Mouse (Mus musculus) left cerebral cortex, adult 8-10 months (tissue): ENCODE measurements around the gene A630023A22Rik. TPM values are rescaled to one million over a fixed set of nuclear protein-coding genes. Genes with fewer than 3 reads are reported as not detected.

Experiments
- DNase-seq, 2 experiments: peaks; one replicate each; pipeline ENCODE4 v3.0.0; 2022; ENCODE audit warnings: low spot score in 2 of 2
- total RNA-seq, 4 experiments: library from RNA; stranded (reverse); gene quantifications; 2 replicates each; pipeline ENCODE4 v1.2.4; 2022

Gene A630023A22Rik
- not detected for total RNA-seq

DNA sequence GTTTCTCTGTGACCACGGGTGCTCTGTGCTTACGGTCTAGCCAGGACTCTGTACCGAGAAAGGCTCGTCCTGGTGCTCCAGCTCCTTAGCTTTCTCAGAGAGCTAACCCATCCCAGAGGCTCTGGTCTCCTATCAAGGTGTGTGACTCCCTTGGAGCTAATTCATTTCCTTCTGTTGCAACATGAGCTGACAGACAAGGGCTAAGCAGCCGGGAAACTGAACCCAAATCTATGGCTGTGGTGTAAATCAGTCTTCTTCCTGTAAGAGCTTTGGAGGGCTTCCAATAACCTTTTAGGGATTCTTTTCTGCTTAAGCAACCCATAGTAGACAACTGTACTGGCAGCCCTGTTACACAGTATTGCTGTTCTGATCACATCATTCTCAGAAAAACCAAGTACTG, at the start of gene A630023A22Rik:
Gene A630023A22Rik, minus strand, starts transcription at position 154 of the 400 bp plus-strand sequence.
- DNase-seq: no peak

DNA sequence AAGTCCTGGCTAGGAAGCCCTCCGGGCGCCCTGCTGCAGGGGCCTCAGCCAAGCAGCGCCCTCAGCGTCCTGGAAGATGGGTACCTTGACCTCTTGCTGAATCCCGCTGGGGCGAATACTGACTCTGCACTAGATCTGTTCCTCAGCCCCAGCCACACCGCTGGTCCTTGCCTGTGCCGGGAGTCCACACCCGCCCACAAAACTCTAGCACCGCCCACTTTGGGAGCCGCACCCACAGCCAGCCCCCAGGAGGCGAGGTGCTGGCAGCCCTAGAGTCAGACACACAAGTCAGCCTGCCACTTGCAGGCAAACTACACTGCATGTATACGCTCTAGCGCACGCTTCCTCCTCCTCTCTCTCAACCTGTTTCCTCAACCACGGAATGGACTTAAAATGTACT, 49.8 kb upstream of the A630023A22Rik start, which contains the start of gene Npy4r:
Gene Npy4r, minus strand, starts transcription at position 148 of the 400 bp plus-strand sequence.
- DNase-seq: no peak

DNA sequence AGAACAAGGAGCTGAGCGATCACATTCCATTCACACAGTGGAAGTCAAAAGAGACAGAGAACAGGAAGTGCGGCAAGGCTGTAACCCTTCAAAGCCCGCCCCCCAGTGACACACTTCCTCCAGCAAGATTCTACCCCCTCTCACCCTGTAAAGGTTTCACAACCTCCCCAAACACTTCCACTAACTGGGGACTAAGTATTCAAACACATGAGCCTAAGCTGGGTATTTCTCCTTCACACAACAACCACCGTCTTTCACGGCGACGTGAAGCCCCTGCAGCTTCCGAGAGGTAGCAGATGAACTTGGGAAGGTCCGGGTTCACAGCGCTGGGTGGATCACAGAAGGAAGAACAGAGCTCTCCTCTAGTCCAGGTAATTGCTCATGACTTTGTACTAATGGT, 40.4 kb upstream of the A630023A22Rik start:
- no peak for DNase-seq

DNA sequence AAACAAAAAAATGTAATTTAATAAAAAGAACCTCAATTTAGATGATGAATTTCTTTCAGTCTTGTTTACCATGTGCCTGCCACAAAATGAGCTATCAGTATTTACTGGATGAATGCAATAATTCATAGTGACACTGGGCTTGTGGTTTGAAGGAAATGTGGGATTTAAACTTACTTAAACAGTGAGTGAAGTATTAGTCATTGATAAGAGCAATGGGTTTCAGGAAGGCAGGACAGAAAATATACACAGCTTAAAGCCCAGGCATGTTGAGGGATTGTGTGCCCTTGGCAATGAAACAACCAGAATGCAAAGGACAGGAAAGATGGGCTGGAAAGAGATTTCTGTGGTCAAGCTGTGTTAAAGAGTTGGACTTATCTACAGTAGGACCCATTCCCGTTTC, 39.8 kb upstream of the A630023A22Rik start:
- DNase-seq: no peak

DNA sequence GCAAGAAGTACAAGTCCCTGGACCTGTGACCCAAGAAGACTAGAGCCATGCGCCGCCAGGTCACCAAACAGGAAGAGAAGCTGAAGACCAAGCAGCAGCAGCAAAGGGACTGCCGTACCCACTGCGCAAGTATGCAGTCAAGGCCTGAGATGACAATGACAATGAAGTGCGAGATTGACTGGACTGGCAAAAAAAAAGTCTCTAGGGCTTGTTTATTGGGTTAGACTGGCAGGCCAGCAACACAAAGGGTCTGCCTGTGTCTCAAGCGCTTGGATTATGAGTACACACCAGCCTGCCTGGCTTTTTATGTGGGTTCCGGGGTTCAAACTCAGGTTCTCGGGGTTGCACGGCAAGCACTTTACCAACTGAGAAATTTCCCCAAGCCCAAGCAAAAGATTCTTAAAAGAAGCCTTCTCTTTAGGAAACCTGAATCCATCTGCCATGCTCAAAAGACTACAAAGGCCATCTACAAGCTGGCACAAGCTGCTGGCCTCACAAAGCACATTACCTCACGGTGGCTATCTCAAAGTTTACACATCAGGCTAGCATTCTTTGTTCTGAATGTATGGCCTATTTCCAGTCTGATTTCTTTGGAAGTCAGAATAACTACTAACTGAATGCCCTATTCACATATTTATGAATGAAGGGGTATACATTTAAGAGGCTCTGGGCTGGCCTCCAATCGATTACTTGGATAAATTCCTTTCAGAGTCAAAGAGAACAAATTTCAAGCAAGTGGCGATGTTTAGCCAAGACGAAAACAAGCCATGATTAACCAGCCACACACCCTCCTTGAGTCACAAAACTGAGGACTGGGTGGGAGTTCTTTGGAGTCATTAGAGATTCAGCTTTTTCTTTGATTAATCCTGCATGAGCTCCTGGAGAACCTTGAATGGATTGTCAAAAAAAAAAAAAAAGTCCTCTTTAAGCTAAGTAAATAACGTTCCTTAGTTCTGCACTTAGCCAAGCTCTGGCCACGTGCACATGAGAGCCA, 37.4 kb upstream of the A630023A22Rik start:
- no peak for DNase-seq

DNA sequence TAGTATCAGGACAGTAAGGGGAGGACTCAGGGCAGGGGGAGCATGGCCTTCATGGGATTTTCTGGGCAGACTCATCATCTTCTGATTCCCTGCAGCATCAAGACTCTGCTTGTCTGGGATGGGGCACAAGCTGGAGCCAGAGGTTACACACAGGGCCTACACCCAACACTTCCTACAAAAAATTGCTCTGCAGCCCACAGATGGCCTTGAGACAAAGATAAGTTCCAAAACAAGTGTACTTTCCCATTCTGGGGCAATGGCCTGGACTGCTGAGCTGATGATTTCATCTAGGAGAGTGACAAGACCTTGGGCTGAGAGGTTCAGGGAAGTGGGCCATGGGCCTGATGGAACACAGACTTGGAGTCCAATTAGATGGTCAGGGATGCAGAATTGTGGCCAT, 32.8 kb upstream of the A630023A22Rik start:
- no peak for DNase-seq

DNA sequence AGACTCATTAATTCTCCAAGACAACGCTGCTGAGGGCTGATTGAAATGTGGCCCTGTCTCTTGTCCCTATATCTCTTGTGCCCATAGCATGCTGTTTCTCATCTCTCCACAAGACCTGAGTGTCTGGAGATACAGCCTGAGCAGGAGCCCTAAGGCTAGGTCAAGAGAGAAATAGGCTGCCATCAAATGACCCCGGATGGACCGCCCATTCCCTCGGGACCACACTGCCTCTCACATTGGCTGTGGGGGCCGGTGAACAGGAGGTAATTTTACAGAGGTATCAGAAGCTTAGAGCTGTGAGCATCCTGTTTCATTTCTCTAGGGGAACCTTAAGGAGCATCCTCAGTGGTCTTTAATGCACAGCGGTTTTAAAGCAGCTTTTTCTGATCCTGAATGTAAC, 28.7 kb upstream of the A630023A22Rik start:
- DNase-seq: no peak

DNA sequence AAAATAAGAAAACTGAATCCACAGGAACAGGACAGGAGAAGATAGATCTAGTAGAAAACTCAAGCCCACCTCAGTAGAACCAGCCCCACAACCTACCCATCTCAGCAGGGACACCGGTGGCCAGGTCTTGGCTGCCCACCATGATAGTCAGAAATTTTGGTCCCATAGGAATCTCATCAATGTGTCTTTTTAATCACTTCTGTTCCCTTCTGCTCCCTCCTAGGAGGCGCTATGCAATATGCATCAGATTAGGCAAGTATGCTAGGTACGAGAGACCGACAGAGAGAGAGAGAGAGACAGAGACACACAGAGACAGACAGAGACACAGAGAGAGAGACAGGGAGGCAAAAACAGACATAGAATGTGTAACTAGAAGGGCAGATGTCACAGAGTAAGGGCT, 19.1 kb upstream of the A630023A22Rik start:
- no peak for DNase-seq

DNA sequence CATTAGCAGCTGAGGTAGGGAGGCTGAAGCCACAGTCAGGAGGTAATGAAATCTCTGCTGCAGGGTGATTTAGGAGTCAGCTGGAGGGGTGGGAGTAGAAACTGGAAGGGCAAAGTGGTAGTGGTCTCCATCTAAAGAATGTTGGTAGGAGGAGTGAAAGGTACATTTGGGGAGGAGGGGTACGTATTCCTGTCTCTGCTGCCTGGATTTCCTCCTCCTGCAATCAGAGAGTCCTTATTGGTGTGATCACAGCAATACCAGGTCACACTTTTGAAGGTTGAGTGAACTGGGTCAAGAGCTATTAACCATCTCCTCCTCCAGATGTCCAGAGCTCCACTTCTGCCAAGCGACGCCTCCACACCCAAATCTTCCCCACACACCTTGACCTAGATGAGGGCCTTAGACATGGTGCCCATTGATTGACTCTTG, 18.4 kb upstream of the A630023A22Rik start:
- no peak for DNase-seq

DNA sequence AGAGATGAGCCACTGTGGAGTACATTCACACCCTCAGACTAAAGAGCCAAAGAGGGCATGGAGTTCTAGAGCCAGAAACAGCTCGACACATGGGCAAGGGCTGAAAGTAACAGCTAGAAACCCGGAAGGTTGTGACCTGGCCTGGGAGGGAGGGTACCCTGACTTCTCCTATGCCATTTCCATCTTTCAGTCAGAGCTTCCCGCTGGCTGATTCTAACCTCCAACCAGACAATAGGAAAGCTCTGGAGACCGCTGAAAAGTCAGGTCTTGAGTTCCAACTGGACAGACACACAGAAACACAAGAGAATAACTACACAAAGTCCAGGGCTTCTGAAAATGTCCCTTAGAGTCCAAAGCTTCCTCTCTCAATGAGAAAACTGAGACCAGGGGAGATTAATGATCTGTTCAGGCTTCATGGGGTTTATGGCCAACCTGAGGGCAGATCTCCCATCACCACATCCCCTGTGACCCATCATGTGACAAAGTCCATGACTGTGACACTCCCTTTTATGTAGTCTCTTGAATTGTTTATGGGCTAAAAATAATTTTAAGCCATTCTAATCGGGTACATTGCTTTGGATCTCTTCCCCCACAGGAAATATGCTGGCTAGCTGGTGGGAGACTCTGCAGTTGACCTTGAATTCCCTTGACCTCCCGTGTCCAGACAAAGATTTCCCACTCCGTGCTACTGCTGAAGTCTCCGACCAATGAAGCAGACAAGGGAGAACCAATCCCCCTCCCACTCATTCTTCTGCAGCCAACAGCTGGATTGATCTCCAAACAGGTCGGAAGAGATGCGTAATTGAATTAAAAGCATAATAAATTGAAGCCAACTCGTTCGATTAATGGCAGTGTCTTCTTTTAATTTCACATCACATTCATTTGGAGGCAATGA, 17.7 kb upstream of the A630023A22Rik start:
- no peak for DNase-seq

DNA sequence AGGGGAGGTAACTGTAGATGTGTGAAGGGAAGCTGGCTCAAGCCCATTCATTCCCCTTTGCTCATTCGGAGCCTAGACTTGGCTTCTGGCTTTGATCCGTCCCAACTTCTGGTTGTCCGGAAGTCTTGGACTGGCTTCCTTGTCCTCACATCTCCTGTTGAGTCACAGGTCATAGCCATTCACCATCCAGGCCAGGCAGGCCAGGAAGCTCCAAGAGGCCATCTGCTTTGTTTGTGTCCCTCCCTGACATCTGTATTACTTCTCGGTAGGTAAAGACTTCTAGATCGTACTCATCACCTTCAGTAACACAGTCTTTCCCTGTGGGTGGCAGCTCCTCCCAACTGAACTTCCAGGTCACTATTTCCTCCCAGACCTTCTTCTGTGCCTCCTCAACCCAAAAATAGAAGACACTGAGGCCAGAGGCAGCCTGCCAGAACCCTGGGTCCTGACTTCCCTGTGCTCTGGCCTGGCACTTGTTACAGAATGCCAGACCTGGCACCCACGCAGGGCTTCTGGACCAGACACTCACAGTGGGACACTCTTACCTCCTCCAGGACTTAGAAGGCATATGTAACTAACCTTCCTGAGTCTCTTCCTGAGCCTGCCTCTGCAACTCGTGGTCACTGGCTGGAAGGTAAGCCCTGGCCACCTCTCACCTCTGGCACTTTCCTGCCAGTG, 16.6 kb upstream of the A630023A22Rik start:
- no peak for DNase-seq

DNA sequence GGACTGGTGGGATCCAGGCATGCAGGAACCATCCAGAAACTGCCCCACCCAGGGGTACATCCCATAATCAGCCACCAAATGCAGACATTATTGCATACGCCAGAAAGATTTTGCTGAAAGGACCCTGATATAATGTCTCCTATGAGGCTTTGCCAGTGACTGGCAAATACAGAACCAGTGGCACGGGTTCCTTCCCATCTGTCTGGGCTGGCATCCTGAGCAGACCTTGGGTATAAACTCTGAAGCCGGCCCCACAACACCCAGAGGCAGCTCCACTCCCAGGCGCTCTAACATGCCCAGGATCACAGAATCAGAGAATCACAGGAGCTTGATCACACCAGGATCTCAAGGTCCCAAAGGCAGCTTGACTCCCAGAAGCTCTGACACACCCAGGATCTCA, 11.8 kb upstream of the A630023A22Rik start:
- DNase-seq: no peak

DNA sequence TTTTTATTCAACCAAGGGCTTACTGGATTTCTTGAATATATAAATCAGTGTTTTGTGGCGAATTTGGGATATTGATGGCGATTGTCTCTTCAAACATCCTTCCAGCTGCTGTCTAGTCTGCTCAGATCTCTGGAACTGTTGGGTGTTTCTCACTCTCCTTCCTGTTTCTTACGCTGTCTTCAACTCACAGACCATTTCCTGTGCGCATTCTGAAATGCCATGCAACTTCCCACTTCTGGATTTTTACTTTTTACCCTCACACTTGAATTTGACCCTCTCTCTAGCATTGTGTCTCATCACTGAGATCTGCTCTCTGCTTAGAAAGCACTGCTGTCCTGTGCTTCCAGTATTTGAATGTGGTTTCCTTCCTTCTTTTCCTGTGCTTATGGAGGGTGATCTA, 5.0 kb upstream of the A630023A22Rik start:
- DNase-seq: no peak

DNA sequence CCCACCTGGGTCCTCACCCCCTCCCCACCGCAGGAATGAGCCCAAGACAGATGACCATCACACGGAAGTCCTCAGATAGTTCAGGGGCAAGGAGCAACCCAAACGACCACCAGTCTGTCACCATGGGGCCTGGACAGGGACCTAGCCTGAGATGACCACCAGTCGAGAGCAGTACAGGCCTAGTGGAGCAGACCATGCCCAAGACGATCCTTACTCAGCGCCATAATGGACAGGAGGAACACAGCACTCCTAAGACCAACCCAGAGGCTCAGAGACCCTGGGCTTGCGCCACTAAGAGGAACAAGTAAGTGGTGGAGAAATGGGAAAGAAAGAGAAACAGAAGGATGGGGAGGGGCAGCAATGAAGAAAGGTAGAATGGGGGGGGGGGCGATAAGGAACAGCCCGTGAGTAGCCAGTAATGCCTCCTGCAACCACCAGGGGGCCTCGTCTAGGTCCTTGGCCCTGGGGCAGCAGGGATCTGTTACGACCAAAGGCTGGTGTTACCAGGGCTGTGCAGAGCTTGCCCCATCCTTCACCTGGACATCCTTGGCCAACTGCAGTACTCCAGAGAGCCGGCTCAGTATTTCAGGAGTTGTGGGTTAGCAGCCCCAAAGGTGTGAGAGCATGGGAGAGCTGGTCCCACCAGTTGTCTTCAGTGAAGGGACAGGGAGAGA, 4.0 kb upstream of the A630023A22Rik start:
- DNase-seq: no peak

DNA sequence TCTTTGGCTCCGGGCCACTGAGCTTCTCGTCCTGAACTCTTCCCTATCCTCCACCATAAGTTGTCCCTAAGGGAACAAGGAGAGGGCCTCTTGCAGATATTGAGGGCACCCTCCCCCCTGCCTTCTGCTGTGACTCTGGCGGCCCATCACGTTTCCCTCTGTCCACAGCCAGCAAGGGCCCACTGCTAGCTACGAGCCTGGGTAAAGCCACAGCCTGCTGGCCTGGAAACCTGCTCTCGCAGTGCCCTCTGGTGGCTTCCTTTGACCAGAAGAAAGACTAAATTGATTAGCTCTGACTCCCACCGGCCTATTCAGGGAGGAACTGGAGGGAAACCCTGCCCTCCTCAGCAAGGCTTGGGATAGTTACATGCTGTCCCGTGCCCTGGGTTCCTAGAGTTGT, 2.3 kb upstream of the A630023A22Rik start:
- DNase-seq: peak in 1 of 2 experiments; percentile 28

DNA sequence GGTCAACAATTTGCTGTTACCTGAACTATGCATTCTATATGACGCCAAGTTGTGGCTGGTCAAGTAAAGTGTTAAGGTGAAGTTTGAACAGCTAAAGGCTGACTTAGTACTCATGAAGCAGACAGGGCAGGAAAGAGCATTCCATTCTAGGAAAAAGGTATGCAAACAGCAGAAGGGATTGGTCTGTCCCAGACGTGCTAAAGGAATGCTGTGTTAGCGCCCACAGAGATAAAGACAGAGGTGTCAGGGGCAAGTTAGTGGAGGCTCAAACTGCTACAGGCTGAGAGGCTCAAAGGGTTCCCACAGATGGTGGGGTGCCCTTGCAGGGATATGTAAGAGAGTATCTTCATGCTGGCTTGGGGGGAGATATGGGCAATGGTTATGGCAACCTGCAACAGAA, 1.3 kb upstream of the A630023A22Rik start:
- DNase-seq: no peak

DNA sequence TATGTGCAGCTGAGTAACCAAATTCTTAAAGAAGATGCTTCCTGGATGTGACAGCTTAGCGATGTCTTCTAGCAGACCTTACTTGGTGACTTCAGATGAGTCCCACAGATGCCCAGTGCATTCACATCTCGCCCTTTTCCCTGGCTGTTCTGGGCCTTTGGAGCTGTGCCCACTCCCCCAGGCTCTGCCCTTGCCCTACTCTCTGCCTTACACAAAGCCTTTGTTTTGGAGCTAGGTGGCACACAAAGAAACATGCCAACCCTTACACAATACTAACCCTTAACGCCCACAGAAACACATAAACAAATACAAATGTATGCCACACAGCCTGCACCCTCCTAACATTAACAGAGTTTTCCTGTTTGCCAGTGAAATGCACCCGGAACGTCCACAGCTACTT, 6.4 kb downstream of the A630023A22Rik start:
- no peak for DNase-seq

DNA sequence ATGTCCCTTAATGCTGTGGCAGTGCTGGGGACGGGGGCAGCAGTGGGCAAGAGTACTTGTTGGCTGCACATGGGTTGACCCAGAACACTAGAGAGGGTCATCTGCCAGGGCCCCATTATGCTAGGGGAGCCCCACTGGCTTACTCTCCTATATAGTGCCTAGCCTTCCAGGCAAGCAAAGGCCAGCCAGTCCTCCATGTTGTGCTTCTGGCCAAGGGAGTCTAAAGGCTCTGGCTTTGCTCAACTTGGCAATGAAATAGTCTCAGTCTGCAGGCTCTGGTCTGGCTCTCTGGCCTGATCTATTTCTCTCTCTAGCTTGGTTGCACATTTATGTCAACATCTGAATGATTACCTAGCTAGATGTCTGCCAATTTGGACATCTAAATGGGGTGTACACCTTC, 9.7 kb downstream of the A630023A22Rik start:
- DNase-seq: no peak

DNA sequence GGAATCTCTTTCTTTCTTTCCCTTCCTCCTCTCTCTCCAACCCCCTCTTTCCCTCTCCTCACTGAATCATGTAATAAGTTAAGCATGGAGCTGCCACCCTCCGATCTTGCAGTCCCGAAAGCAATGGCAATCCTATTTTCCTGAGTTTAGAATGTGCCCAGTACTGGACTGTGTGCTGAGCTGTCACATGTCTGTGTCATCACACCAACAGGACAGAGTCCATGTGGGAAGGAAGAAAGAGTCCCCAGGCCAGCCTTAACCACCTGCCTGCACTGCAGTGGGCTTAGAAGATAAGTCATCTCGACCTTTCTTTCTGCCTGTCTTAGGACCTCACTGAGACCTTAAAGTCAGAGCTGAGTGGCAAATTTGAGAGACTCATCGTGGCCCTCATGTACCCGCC, 11.1 kb downstream of the A630023A22Rik start:
- DNase-seq: no peak

DNA sequence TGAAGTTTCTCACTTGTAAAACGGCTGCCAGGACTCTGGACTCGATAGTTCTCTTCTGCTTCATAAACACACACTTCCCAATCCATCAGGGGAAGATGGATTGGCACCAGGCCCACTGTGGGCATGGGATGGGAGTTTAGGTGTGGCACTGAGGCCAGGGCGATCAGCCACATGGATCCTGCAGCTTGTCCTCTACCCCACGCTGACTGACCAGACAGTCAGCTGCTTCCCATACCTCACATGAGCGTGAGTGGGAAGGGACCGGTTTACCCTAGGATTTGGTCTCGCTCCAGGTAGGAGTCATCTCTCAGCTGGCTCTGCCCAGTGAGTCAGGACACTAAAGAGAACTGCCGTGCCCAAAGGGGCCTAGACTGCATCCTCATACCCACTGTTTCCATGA, 12.8 kb downstream of the A630023A22Rik start:
- no peak for DNase-seq

DNA sequence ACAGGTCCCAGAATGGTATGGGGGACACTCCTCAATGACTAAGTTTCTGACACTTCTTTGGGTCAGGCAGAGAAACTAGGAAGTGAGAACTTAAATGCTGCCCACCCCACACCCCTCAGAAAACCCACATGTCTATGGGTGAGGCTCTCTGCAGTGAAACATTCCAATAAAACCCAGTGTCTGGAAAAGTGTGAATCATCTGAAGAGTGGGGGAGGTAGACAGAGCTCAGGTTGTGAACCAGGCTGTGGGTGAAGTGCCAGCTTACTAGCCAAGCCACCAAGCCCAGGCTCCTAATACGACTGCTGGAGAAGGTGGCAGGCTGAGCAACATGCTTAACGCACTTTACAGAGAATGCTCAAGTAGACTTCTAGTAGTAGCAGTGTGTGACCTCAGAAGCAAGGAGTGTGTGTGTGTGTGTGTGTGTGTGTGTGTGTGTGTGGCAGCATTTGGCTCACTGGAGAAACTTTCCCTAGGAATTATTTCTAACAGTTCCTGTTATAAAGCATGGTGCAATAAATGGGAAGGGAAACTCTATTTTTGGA, 14.6 kb downstream of the A630023A22Rik start:
- DNase-seq: no peak
